In the genomic region with DNA sequence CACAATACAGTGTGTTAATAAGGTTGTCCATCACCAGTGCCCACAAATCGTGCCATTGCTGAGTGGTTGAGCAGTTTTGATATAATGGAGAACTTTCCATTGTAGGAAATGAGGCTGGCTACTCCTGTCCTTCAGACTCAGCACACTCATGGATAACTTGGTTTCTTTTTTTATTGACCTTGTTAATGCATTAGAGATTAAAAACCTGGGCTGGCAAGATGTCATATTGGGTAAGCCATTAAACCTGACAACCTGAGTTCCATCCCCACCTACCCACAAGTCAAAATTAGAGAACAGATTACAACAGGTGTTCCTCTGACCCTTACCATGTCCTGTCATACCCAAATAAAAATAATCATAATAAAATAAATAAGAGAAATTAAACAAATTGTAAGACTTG, we compare ENCODE assay signal across 24 mouse cellular contexts.
DNase-seq lines count a peak whose midpoint lies in the region; ATAC-seq lines count a peak whose summit lies in the region.
"Had no signal": no experiment of that assay in that cellular context is flagged by ENCODE, and none has a peak within 500 bp of the region (broad histone marks: within the 10 kb centered on the region; RNA-seq: fewer than 3 reads in every experiment).

No protein-coding gene starts in this region.

- no peak overlapping the region for H3K4me2 ChIP-seq in kidney, embryonic 15.5 days
- H3K4me2 ChIP-seq: embryonic facial prominence, embryonic 12.5 days; forebrain, embryonic 13.5 days; forebrain, embryonic 15.5 days had no signal

- H3K9ac ChIP-seq in kidney, embryonic 15.5 days: no peak overlapping the region
- H3K9ac ChIP-seq: embryonic facial prominence, embryonic 12.5 days; forebrain, embryonic 13.5 days; forebrain, embryonic 15.5 days had no signal

- DNase-seq in heart, adult 11 months: peak; percentile 73
- no peak for DNase-seq in heart, postnatal 36 days
- DNase-seq in kidney, adult 8-10 months: peak; percentile 10 to 30
- peak; percentile 8 to 27 for DNase-seq in kidney, postnatal 36 days
- DNase-seq in kidney, postnatal 14 days: no peak
- DNase-seq: adrenal gland, adult 8-10 months; adrenal gland, postnatal 14 days; adrenal gland, postnatal 36 days; B cell, adult 2 months; cerebellum, adult 11-12 months; cerebellum, adult 2 months; cerebellum, adult 9-10 months; cerebellum, postnatal 10 days; cerebellum, postnatal 25 days had no signal

- H3K4me1 ChIP-seq in kidney, embryonic 15.5 days: no peaks in the 10 kb centered on the region
- H3K4me1 ChIP-seq: embryonic facial prominence, embryonic 10.5 days; embryonic facial prominence, embryonic 12.5 days; forebrain, embryonic 13.5 days; forebrain, embryonic 15.5 days had no signal

- no peak overlapping the region for H3K4me3 ChIP-seq in kidney, embryonic 15.5 days (replicated peaks)
- H3K4me3 ChIP-seq: embryonic facial prominence, embryonic 10.5 days; embryonic facial prominence, embryonic 12.5 days; forebrain, embryonic 13.5 days; forebrain, embryonic 15.5 days had no signal

- no peaks in the 10 kb centered on the region for H3K36me3 ChIP-seq in kidney, embryonic 15.5 days
- H3K36me3 ChIP-seq: embryonic facial prominence, embryonic 10.5 days; embryonic facial prominence, embryonic 12.5 days; forebrain, embryonic 15.5 days; G1E had no signal

- WGBS in kidney, embryonic 15.5 days: 88% methylated on average over 1 of the region's 1 CpGs

- no peak for ATAC-seq in kidney, embryonic 15.5 days (replicated peaks; ENCODE audit: low FRiP score)
- ATAC-seq: activated CD4-positive, CD25-positive, alpha-beta regulatory T cell, adult 4 months; CD4-positive, CD25-positive, alpha-beta regulatory T cell, adult 4 months; forebrain, embryonic 13.5 days; forebrain, embryonic 15.5 days; Patski had no signal

- no peak overlapping the region for H3K27ac ChIP-seq in kidney, embryonic 15.5 days
- H3K27ac ChIP-seq: embryonic facial prominence, embryonic 10.5 days; embryonic facial prominence, embryonic 12.5 days; forebrain, embryonic 13.5 days; forebrain, embryonic 15.5 days had no signal

- intact Hi-C loops in heart, postnatal 36 days (cut with DNase I): no loop called here

- H3K27me3 ChIP-seq in kidney, embryonic 15.5 days: no peaks in the 10 kb centered on the region
- H3K27me3 ChIP-seq: CH12.LX; embryonic facial prominence, embryonic 12.5 days; forebrain, embryonic 13.5 days; forebrain, embryonic 15.5 days; Patski had no signal

- no peaks in the 10 kb centered on the region for H3K9me3 ChIP-seq in kidney, embryonic 15.5 days (replicated peaks)
- H3K9me3 ChIP-seq: embryonic facial prominence, embryonic 10.5 days; embryonic facial prominence, embryonic 12.5 days; forebrain, embryonic 13.5 days; forebrain, embryonic 15.5 days; G1E had no signal

Comparison
In these comparisons a context has a peak if more than half of its experiments do, and no peak if none do; other contexts are left out.
1. DNase-seq: peak in heart, adult 11 months (single experiment), kidney, adult 8-10 months (2 of 2) and kidney, postnatal 36 days (2 of 2); none in heart, postnatal 36 days (0 of 2) and kidney, postnatal 14 days (single experiment).